Mouse (Mus musculus) mesoderm, embryonic 11.5 days (tissue): ENCODE measurements at regions not wholly inside any gene's neighbourhood (a gene's known extent, or its start where the extent isn't known, plus 50 kb on each side); places are given as distances from the start of the nearest gene placed in this dataset.

Experiments used
- DNase-seq: peaks from one replicate; pipeline ENCODE4 v3.0.0-alpha.2; 2012; ENCODE audit warnings: low read depth, low spot score

GRCm38 (mm10) chr8:128223092-128223491 is 135.3 kb upstream of the Nrp1 start:
- no peak for DNase-seq

DNA sequence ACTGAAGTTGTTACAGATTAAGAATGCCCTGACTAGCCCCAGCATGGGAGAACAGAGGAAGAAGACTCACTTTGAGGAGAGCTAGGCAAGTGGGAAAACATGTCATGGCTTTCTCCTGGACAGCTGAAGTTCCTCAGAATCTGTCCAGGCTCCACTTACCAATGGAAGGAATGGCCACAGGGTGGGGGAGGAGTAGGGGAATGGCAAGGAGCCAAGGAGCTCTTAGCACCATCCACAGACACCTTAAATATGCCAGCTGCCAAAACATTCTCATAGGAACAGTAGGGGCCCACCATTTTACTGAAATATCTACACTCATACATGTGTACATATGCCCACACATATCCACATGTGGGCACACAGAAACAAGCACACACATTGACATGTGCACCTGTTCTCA is 134.9 kb upstream of the Nrp1 start:
- DNase-seq, result no peak

DNA sequence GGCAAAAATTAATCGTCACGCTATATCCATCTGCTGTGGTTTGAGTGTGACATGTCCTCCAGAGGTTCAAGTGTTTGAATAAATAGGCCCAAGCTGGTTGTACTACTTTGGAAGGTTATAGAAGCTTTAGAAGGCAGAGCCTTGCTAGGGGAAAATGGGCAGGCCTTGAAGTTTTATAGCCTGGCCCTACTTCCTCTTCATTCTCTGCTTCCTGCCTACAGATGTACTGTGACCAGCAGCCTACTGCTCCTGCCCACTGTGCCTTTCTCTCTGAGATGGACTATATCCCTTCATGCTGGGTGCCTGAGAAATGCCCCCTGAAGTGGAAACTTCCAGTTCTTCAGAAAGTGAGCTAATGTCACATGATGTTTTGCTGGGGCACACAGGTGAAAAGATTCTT is 133.3 kb upstream of the Nrp1 start:
- no peak for DNase-seq

DNA sequence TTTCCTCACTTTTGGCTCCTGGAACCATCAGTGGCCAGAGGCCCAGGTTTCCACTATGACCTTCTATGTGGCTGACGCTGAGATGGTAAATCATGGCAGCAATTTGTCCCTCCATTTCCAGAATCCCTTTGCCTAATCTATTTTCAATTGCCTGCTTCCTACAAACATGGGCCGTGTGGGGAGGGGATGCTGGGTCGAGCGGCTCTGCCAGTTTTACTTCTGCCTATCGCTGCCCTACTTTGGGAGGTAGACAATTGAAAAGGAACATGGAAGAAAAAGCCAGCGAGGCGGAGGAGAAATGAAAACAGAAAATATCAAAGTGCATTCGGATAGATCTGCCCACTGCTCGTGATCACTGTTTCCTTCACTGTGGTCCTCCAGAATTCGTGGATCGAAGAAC is 123.3 kb upstream of the Nrp1 start:
- DNase-seq, result no peak

GRCm38 (mm10) chr8:128235527-128235926 is 122.9 kb upstream of the Nrp1 start:
- no peak for DNase-seq

GRCm38 (mm10) chr8:128236097-128236496 is 122.3 kb upstream of the Nrp1 start:
- no peak for DNase-seq

DNA sequence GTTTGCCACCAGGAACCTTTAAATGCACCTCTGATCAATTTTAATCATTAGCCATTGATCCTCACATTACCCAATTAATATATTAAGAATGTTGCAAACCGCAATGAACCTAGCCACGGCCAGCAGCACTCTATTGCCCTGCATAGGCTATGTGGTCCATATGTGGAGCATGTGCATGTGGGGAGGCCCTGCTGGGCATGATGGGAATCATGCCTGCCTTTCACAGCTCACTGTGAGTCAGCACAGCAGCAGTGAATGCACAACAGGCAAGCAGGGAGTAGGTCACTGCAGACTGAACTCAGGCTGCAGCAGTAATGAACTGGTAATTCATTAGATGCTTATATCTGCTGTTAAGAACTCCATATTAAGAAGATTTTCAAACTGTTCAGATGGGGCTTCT is 119.5 kb upstream of the Nrp1 start:
- DNase-seq, result no peak

- DNase-seq, result no peak
Observed at GRCm38 (mm10) chr8:128239783-128240182, 118.6 kb upstream of the Nrp1 start.

GRCm38 (mm10) chr8:128241200-128241599 is 117.2 kb upstream of the Nrp1 start:
- no peak for DNase-seq

- no peak for DNase-seq
Observed at GRCm38 (mm10) chr8:128242465-128243251, 115.7 kb upstream of the Nrp1 start.

DNA sequence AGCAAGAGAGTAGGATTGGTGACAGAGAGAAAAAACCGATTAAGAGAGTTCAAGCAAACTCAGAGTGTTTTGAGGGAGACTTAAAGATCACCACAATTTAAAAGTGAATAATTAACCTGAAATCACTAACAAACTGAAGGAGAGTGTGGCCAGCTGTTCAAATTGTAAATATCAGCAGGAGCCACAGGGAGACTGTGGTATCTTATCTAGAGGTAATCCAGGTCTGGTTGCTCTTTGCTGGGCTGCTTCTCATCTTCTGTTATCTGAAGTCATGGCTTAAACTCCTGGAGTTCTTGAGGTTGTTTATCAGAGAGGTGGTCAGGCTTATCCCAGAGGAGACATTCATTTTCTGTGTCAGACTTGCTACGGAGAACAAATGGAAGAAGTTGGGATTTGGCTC is 106.7 kb upstream of the Nrp1 start:
- DNase-seq, result no peak

DNA sequence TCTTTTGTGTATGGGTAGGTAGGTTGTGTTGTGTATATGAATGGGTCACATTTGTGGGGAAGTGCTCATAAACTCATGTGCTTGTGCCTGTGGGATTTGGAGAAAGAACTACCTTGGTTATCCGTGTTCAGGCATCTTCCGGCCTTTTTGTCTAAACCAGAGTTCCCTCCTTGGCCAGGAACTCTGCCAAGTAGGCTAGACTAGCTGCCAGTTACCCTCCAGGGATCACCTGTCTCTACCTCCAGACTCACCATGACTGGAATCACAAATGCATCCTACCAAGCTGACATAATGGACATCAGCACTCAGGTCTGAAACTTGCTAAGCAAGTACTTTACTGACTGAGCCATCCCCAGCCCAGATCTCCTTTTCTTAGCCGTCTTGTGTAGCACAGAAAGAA is 97.6 kb upstream of the Nrp1 start:
- no peak for DNase-seq

DNA sequence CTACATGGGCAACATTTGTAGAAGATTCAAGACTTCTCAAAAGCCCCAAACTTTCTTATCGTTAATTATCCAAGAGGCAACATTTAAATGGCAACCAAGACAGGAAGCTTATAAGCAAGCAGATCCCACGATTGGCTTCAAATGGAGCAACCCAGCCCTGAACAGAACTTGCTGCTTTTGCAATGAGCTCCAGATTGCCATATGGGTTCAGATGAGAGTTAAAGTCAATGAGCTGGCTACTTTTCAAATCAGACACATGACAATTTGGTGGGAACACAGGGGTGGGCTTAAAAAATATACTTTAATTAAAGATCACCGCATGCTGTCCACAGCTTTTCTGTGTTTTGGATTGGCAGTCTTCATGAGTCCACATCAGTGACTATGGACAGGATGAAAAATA is 97.0 kb upstream of the Nrp1 start:
- no peak for DNase-seq

- DNase-seq, result peak; percentile 64
Observed at GRCm38 (mm10) chr8:128263251-128263947, 95.0 kb upstream of the Nrp1 start.

- DNase-seq, result peak; percentile 45
Observed at GRCm38 (mm10) chr8:128267261-128267660, 91.1 kb upstream of the Nrp1 start.

GRCm38 (mm10) chr8:128268010-128268409 is 90.4 kb upstream of the Nrp1 start:
- DNase-seq, result no peak

DNA sequence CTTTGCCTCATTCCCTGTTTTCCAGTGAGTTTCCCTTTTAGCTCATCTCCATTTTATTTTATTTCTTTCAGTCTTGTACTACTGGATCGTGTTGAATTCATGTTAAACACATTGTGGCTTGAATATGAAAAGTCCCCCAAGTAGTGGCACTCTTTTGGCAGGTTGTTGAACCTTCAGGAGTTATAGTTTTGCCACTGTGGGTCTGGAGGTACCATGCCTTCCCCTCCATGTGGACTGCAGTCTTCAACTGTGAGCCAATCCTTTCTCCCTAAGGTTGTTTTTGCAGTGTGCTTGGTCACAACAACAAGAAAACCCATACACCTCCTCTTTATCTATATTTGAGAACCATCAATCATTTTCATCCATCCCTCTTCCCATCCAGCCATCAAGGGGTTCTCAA is 88.9 kb upstream of the Nrp1 start:
- DNase-seq, result no peak

GRCm38 (mm10) chr8:128272866-128273344 is 85.5 kb upstream of the Nrp1 start:
- peak; percentile 23 for DNase-seq

- DNase-seq, result no peak
Observed at GRCm38 (mm10) chr8:128276475-128276874, 81.9 kb upstream of the Nrp1 start.

- DNase-seq, result no peak
Observed at GRCm38 (mm10) chr8:128282802-128283201, 75.6 kb upstream of the Nrp1 start.

DNA sequence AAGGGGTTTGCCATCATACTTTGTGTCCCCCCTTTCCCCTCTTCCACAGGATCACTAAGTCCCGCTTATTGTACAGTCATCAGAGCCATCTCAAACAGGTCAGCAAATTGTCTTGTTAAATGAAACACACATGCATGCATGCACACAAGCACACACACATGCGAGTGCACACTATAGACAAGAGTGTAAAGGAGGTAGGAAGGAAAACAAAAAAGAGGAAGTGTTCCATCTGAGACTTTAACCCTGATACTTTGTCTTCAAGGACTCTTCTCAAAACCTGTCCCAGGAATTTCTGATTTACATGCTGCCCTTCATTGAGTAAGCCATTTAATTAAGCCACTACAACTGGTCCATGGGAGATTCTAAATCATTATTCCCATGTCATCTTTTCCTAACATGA is 75.0 kb upstream of the Nrp1 start:
- DNase-seq, result no peak

DNA sequence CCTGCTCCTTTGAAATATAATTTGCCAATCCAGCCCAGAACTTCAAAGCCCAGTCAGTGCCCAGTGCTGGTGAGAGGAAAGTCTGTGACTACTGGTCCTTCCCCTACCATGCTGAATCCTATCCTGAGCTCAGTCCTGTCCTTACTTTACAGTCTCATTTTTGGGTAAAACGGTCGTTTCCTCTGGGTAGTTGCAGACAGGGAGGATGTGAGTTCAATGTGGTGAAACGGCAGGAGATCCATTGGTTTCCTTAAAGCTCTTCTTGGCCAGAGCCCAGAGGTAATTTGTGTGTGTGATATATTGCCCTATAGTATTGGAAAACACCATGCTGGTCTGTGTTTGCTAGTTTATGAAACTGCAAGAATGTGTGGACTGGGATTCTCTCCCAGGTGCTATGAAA is 73.6 kb upstream of the Nrp1 start:
- no peak for DNase-seq

- DNase-seq, result no peak
Observed at GRCm38 (mm10) chr8:128290076-128290475, 68.3 kb upstream of the Nrp1 start.
